Mouse (Mus musculus) cortical plate, adult 2 months (tissue): ENCODE results near the gene Sh3glb2.

Experiments
- CTCF ChIP-seq: fragments of 200-500 bp; IDR thresholded peaks from 2 replicates; pipeline ENCODE4 v1.5.1; 2011; ENCODE audit warnings: mild to moderate bottlenecking, control low read depth, low read length; ENCODE audit not compliant: insufficient read depth; ENCODE audit errors: extremely low read depth
- POLR2A ChIP-seq: fragments of 200-500 bp; IDR thresholded peaks from 2 replicates; pipeline ENCODE4 v1.6.1; 2011; ENCODE audit warnings: mild to moderate bottlenecking, low read length, control low read depth; ENCODE audit not compliant: insufficient read depth; ENCODE audit errors: extremely low read depth

DNA sequence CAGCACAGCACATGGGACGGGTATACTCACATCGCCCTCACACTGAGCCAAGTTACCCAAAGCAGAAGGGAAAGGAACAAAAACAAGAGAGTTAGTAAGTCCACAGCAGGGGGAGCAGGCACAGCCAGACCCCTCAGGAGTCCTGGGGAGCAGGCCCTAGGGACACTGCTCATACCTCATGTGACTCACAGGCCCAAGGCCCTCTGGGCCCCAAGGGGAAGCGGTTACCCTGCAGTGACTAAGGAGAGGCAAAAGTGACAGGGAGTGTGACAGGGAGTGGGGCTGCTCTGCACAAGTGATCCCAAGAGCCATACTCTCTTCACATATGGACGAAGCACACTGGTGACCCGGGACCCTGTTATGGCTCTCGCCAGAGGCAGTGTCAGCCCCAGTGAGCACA, 9.9 kb downstream of the Sh3glb2 start:
- TF ChIP-seq POLR2A (no peak), CTCF (no peak)
